Mouse (Mus musculus): ENCODE measurements at regions not wholly inside any gene's neighbourhood (a gene's known extent, or its start where the extent isn't known, plus 50 kb on each side); places are given as distances from the start of the nearest gene placed in this dataset.
"Not testable (repeated sequence)": the region's sequence is repeated elsewhere in the genome, so short reads cannot be mapped to it uniquely, and the experiment has no call there.

GRCm38 (mm10) chr5:142281997-142282396, 119.3 kb upstream of the Foxk1 start:
- peak; percentile 31; the same call in 1 of the 2 replicates for ATAC-seq (ENCODE audit: low FRiP score)
- Histone ChIP-seq H3K4me3 (replicated peaks) (no peak overlapping the region), H3K36me3 (no peaks in the 10 kb centered on the region), H3K4me2 (0 out of 2 replicates have a peak overlapping the region, but pooled peaks have one; percentile 0), H3K9me3 (replicated peaks) (no peaks in the 10 kb centered on the region), H3K27ac (replicated peaks) (no peak overlapping the region), H3K27me3 (replicated peaks) (no peaks in the 10 kb centered on the region), H3K4me1 (peaks cover 9% of the 10 kb centered on the region), H3K9ac (replicated peaks) (no peak overlapping the region)
- 18% methylated on average over 9 of the region's 9 CpGs for WGBS

GRCm38 (mm10) chr5:142287981-142288380, 113.3 kb upstream of the Foxk1 start:
- Histone ChIP-seq H3K4me2 (no peak overlapping the region), H3K9ac (replicated peaks) (no peak overlapping the region), H3K4me3 (replicated peaks) (no peak overlapping the region), H3K9me3 (replicated peaks) (no peaks in the 10 kb centered on the region), H3K4me1 (no peaks in the 10 kb centered on the region), H3K27me3 (replicated peaks) (no peaks in the 10 kb centered on the region), H3K36me3 (no peaks in the 10 kb centered on the region), H3K27ac (replicated peaks) (no peak overlapping the region)
- WGBS: 90% methylated on average over 2 of the region's 2 CpGs
- no peak for ATAC-seq (ENCODE audit: low FRiP score)

- 82% methylated on average over 10 of the region's 10 CpGs for WGBS
- H3K27ac ChIP-seq (replicated peaks): no peak overlapping the region
- no peak overlapping the region for H3K9ac ChIP-seq (replicated peaks)
- no peaks in the 10 kb centered on the region for H3K9me3 ChIP-seq (replicated peaks)
- ATAC-seq (ENCODE audit: low FRiP score): no peak
- no peaks in the 10 kb centered on the region for H3K4me1 ChIP-seq
- H3K4me3 ChIP-seq (replicated peaks): no peak overlapping the region
- H3K27me3 ChIP-seq (replicated peaks): no peaks in the 10 kb centered on the region
- H3K4me2 ChIP-seq: no peak overlapping the region
- H3K36me3 ChIP-seq: no peaks in the 10 kb centered on the region
Observed at GRCm38 (mm10) chr5:142291451-142291850, 109.8 kb upstream of the Foxk1 start.

GRCm38 (mm10) chr5:142296401-142296800, 104.9 kb upstream of the Foxk1 start:
- not testable (repeated sequence) for H3K9me3 ChIP-seq (replicated peaks); H3K4me1 ChIP-seq; H3K36me3 ChIP-seq; H3K27ac ChIP-seq (replicated peaks); H3K4me3 ChIP-seq (replicated peaks); ATAC-seq (ENCODE audit: low FRiP score); H3K27me3 ChIP-seq (replicated peaks); H3K9ac ChIP-seq (replicated peaks); H3K4me2 ChIP-seq
- 94% methylated on average over 2 of the region's 2 CpGs for WGBS

GRCm38 (mm10) chr5:142299621-142300020, 101.7 kb upstream of the Foxk1 start:
- H3K27me3 ChIP-seq (replicated peaks): no peaks in the 10 kb centered on the region
- no peaks in the 10 kb centered on the region for H3K9me3 ChIP-seq (replicated peaks)
- 84% methylated on average over 5 of the region's 5 CpGs for WGBS
- no peaks in the 10 kb centered on the region for H3K36me3 ChIP-seq
- no peak overlapping the region for H3K4me2 ChIP-seq
- H3K9ac ChIP-seq (replicated peaks): no peak overlapping the region
- H3K4me3 ChIP-seq (replicated peaks): no peak overlapping the region
- H3K4me1 ChIP-seq: no peaks in the 10 kb centered on the region
- no peak for ATAC-seq (ENCODE audit: low FRiP score)
- no peak overlapping the region for H3K27ac ChIP-seq (replicated peaks)

GRCm38 (mm10) chr5:142308511-142308910, 92.8 kb upstream of the Foxk1 start:
- Histone ChIP-seq H3K9me3 (replicated peaks) (0 out of 2 replicates have a peak, but pooled peaks cover 8% of the 10 kb centered on the region), H3K27me3 (replicated peaks) (no peaks in the 10 kb centered on the region), H3K36me3 (no peaks in the 10 kb centered on the region), H3K27ac (replicated peaks) (no peak overlapping the region), H3K9ac (replicated peaks) (no peak overlapping the region), H3K4me2 (no peak overlapping the region), H3K4me1 (no peaks in the 10 kb centered on the region), H3K4me3 (replicated peaks) (no peak overlapping the region)
- ATAC-seq (ENCODE audit: low FRiP score): no peak
- 98% methylated on average over 3 of the region's 3 CpGs for WGBS

- no peak overlapping the region for H3K9ac ChIP-seq (replicated peaks)
- no peak overlapping the region for H3K4me2 ChIP-seq
- no peaks in the 10 kb centered on the region for H3K36me3 ChIP-seq
- H3K4me3 ChIP-seq (replicated peaks): no peak overlapping the region
- H3K27ac ChIP-seq (replicated peaks): no peak overlapping the region
- no peaks in the 10 kb centered on the region for H3K27me3 ChIP-seq (replicated peaks)
- no peak for ATAC-seq (ENCODE audit: low FRiP score)
- no peaks in the 10 kb centered on the region for H3K9me3 ChIP-seq (replicated peaks)
- 77% methylated on average over 8 of the region's 8 CpGs for WGBS
- H3K4me1 ChIP-seq: no peaks in the 10 kb centered on the region
Observed at GRCm38 (mm10) chr5:142313944-142314343, 87.4 kb upstream of the Foxk1 start.

- Histone ChIP-seq H3K4me3 (replicated peaks) (no peak overlapping the region), H3K4me1 (0 out of 2 replicates have a peak, but pooled peaks cover 2% of the 10 kb centered on the region), H3K27ac (replicated peaks) (no peak overlapping the region), H3K36me3 (no peaks in the 10 kb centered on the region), H3K9me3 (replicated peaks) (no peaks in the 10 kb centered on the region), H3K4me2 (no peak overlapping the region), H3K27me3 (replicated peaks) (no peaks in the 10 kb centered on the region), H3K9ac (replicated peaks) (no peak overlapping the region)
- 83% methylated on average over 5 of the region's 5 CpGs for WGBS
- ATAC-seq (ENCODE audit: low FRiP score): no peak
Observed at GRCm38 (mm10) chr5:142314466-142314865, 86.8 kb upstream of the Foxk1 start.

- no peak overlapping the region for H3K9ac ChIP-seq (replicated peaks)
- 4% methylated on average over 7 of the region's 7 CpGs for WGBS
- no peak for ATAC-seq (ENCODE audit: low FRiP score)
- no peak overlapping the region for H3K27ac ChIP-seq (replicated peaks)
- H3K4me2 ChIP-seq: no peak overlapping the region
- 0 out of 2 replicates have a peak, but pooled peaks cover 5% of the 10 kb centered on the region for H3K27me3 ChIP-seq (replicated peaks)
- no peak overlapping the region for H3K4me3 ChIP-seq (replicated peaks)
- H3K4me1 ChIP-seq: 0 out of 2 replicates have a peak, but pooled peaks cover 2% of the 10 kb centered on the region
- no peaks in the 10 kb centered on the region for H3K36me3 ChIP-seq
- H3K9me3 ChIP-seq (replicated peaks): no peaks in the 10 kb centered on the region
Observed at GRCm38 (mm10) chr5:142319268-142319667, 82.0 kb upstream of the Foxk1 start.

GRCm38 (mm10) chr5:142321316-142321715, 80.0 kb upstream of the Foxk1 start:
- Histone ChIP-seq H3K9ac (replicated peaks) (no peak overlapping the region), H3K4me2 (no peak overlapping the region), H3K4me1 (0 out of 2 replicates have a peak, but pooled peaks cover 2% of the 10 kb centered on the region), H3K27me3 (replicated peaks) (0 out of 2 replicates have a peak, but pooled peaks cover 5% of the 10 kb centered on the region), H3K27ac (replicated peaks) (no peak overlapping the region), H3K36me3 (no peaks in the 10 kb centered on the region), H3K4me3 (replicated peaks) (no peak overlapping the region), H3K9me3 (replicated peaks) (no peaks in the 10 kb centered on the region)
- no peak for ATAC-seq (ENCODE audit: low FRiP score)
- WGBS: 83% methylated on average over 8 of the region's 8 CpGs

- 75% methylated on average over 2 of the region's 2 CpGs for WGBS
- Histone ChIP-seq H3K9me3 (replicated peaks) (no peaks in the 10 kb centered on the region), H3K27me3 (replicated peaks) (0 out of 2 replicates have a peak, but pooled peaks cover 5% of the 10 kb centered on the region), H3K4me3 (replicated peaks) (no peak overlapping the region), H3K27ac (replicated peaks) (no peak overlapping the region), H3K9ac (replicated peaks) (no peak overlapping the region), H3K36me3 (no peaks in the 10 kb centered on the region), H3K4me2 (no peak overlapping the region), H3K4me1 (no peaks in the 10 kb centered on the region)
- no peak for ATAC-seq (ENCODE audit: low FRiP score)
Observed at GRCm38 (mm10) chr5:142324928-142325327, 76.4 kb upstream of the Foxk1 start.

GRCm38 (mm10) chr5:142325560-142325959, 75.7 kb upstream of the Foxk1 start:
- WGBS: 71% methylated on average over 4 of the region's 4 CpGs
- no peak for ATAC-seq (ENCODE audit: low FRiP score)
- H3K27me3 ChIP-seq (replicated peaks): 0 out of 2 replicates have a peak, but pooled peaks cover 4% of the 10 kb centered on the region
- H3K9ac ChIP-seq (replicated peaks): no peak overlapping the region
- no peak overlapping the region for H3K27ac ChIP-seq (replicated peaks)
- H3K4me2 ChIP-seq: no peak overlapping the region
- H3K9me3 ChIP-seq (replicated peaks): no peaks in the 10 kb centered on the region
- H3K4me3 ChIP-seq (replicated peaks): no peak overlapping the region
- H3K4me1 ChIP-seq: no peaks in the 10 kb centered on the region
- no peaks in the 10 kb centered on the region for H3K36me3 ChIP-seq

All from neural tube, embryonic 15.5 days (tissue).